Mouse (Mus musculus): ENCODE data around the gene Fth1.

Fth1 gene

DNA sequence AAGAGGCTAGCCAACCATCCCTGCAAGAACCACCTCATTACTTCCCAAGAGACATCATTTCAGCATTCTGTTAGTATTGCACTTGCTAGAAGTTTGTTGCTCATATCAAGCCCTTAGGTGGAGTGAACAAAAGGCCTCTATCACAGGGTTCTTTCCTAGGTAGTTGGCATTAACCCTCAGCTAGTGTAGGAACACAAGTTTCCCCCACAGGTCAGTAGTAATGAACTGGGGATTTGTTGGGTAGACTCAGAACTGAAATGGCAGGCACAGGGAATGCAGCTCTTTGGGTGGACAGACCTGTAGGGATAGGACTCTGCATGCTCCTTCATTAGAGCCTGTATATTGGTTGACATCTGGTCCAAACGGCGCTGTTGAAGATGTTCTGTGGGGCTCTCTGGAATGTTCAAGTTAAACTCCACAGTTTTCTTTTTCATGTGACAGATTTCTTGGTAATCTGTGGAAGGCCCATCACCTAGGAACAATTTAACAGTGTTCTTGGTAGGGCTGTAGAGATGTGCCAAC lies 5.6 kb downstream of the Fth1 start:
- in situ Hi-C loops (cut with MboI; ENCODE audit: low pct_unique_long_range_greater_than_20kb in 1 of 2, low sequenced_read_pairs in 2 of 2, unreplicated experiment in 1 of 2) = no loop called here

DNA sequence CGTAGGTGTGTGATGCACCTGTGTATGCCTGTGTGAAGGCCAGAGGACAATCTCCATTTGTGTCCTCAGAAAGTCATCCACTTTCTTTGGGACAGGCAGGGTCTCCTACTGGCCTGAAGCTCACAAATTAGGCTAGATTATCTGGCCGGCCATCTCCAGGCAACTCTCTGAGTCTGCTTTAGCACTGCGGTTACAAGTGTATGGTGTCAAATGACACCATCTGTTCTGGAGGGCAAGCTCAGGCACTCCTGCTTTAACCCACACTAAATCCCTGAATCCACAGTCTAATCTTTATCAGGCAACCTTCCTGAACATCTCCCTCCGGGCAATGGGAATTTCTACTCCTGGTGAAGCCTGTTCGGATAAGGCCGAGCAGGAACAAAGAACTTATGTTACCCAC lies 6.8 kb downstream of the Fth1 start:
- in situ Hi-C loops (cut with MboI; ENCODE audit: low pct_unique_long_range_greater_than_20kb in 1 of 2, low sequenced_read_pairs in 2 of 2, unreplicated experiment in 1 of 2) = no loop called here

DNA sequence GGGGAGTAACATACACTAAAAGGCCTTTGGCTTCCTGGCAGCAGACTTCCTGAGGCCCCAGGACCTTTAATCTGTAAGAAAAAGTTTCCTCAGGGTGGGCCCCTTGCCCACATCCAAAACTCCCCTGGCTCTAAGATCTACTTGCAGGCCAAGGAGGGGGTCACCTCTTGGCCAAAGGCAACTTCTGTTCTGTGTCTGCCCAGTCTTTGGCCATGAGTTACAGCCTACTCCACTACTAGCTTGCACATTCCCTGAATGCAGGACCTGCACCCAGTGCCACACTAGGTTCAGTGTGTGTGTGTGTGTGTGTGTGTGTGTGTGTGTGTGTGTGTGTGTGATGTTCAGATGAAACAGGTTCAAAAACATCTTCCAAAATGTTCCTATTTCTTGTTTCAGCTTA lies 7.2 kb downstream of the Fth1 start:
- in situ Hi-C loops (cut with MboI; ENCODE audit: low pct_unique_long_range_greater_than_20kb in 1 of 2, low sequenced_read_pairs in 2 of 2, unreplicated experiment in 1 of 2) = no loop called here

DNA sequence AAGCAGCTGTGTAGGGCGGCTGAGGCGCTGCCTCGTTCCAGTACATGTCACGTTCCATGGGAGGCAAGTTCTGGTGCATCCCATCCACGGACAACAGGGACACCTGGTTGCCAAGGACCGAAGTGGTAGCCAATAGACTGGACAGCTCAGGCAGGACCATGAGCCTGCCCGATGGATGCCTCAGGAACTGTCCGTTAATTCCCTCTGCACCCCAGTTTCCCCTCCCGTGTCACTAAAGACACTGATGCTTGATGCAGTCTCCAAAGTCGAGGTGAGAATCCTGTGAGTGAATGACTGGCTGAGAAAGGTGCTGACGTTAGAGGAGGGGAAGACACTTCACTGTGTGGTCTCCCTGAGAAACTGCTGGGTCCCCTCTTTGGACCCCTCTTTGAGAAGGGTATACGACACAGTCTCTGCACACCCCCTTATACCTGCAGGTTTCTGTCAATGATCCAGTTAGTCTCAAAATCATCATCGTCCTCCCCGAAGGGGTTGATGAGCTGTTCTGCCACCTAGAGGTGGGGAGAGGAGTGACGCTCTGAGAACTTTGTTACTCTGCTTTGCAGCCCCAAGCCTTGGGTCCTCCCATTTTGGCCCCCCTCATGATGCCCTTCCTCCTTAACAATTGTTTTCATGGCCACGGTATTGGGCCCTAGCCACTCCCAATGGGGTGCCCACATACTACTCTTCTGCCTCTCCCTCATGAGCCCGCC lies 8.9 kb downstream of the Fth1 start:
- in situ Hi-C loops (cut with MboI; ENCODE audit: low pct_unique_long_range_greater_than_20kb in 1 of 2, low sequenced_read_pairs in 2 of 2, unreplicated experiment in 1 of 2) = no loop called here

DNA sequence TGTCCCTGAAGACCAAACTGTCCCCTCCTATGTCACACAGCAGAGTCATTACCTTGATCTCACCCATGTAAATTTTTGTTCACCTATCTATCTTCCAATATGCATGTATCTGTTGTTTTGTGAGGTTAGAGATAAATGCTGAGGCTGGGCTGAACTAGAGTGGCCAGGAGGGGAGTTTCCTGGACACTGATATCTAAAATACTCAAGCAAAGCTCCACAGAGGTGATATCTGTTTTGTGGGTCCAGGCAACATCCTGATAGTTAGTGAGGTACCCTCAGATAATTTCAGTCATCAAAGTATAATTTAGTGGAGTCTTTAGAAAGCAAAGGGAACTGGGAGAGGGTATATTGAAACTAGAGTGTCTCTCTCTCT lies 9.5 kb downstream of the Fth1 start:
- in situ Hi-C loops (cut with MboI; ENCODE audit: low pct_unique_long_range_greater_than_20kb in 1 of 2, low sequenced_read_pairs in 2 of 2, unreplicated experiment in 1 of 2) = loop anchor here (5.0 kb wide), 2 partner anchors 73 to 78 kb away; no protein-coding TSS in a partner anchor

DNA sequence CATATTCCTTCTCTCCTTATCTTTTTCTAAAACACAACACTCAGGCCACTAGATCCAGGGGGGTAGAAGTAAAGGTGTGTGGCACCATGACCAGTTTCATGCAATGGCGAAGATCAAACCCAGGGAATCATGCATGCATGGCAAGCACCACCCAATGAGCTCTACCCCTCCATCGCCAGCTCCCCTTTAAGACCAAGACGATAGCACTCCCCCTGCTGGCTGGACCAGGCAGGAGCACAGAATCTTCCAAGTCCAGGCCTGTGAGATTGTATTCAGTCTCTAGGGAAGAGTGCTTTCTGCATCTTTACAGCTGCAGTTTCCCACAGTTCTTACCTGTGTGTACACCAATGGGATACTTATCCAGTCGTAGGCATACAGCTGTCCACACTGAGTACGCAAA lies 10.9 kb downstream of the Fth1 start:
- in situ Hi-C loops (cut with MboI; ENCODE audit: low pct_unique_long_range_greater_than_20kb in 1 of 2, low sequenced_read_pairs in 2 of 2, unreplicated experiment in 1 of 2) = loop anchor here (5.0 kb wide), 2 partner anchors 74 to 79 kb away; no protein-coding TSS in a partner anchor

DNA sequence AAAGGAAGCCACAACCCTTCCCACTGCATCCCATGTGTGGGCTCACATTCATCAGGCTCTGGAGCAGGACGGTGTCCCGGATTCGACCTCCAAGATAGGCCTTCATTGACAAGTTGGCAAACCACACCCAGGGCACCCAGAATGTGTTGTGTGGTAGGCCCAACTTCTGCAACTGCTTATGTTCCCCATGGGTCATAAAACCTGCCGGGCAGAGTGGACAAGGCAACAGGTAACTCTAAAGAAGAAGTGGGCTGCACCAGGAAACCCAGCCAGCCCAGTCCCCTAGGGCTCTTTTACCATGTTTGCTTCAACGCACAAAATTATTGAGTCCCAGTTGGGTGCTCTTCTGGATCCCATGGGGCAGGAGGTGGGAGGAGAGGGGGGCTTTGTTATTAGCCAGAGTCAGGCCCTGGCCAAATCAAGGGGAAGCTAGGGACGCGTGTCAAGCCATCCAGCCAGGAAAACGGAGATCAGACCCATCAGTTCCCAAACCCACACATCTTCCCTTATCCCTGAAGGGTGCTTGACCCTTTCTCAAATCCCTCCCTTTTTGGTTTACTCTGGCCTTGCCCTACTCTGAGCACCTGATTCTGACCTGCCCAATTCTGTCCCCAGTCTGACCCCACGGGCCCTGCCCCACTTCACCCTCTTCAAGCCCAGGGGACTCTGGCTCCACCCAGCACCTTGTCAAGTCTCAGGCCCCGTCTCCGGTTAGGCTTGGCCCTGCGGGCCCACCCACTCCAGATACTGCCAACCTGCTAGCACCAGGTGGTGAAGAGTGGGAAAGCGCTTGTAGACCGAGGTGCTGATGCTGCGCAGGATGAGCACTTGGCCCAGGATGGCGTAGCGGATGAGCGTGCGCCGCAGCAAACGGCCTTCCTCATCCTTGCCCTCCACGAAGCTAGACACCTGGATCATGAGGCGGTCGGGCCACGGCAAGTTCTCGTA lies 11.9 kb downstream of the Fth1 start:
- in situ Hi-C loops (cut with MboI; ENCODE audit: low pct_unique_long_range_greater_than_20kb in 1 of 2, low sequenced_read_pairs in 2 of 2, unreplicated experiment in 1 of 2) = loop anchor here (5.0 kb wide), 2 partner anchors 75 to 80 kb away; no protein-coding TSS in a partner anchor

DNA sequence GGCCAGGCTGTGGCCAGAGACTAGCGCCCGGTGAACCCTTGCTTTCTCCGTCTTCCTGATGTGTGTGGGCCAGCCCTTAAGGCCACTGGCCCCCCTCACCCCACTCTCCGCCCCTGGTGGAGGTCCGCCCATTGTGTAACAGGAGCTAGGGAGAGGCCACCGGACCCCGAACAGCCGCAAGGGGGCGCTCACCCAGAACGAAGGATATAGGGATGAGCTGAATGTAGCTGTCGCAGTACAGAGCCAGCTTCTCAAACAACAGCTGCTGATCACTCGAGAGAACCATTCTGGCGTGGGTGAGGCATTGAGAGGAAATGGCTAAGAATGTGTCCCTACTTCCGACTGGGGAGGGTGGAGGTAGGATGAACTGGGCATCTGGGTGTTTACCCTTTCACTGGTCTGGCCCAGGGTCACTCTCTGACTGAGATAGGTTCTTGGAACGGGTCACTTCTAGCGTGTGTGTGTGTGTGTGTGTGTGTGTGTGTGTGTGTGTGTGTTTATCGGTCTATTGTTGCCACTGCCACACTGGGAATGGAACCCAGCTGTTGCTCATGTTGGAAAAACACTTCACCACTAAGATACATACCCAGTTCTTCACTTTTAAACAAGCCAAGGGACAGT lies 12.7 kb downstream of the Fth1 start:
- in situ Hi-C loops (cut with MboI; ENCODE audit: low pct_unique_long_range_greater_than_20kb in 1 of 2, low sequenced_read_pairs in 2 of 2, unreplicated experiment in 1 of 2) = loop anchor here (5.0 kb wide), 2 partner anchors 76 to 81 kb away; no protein-coding TSS in a partner anchor

DNA sequence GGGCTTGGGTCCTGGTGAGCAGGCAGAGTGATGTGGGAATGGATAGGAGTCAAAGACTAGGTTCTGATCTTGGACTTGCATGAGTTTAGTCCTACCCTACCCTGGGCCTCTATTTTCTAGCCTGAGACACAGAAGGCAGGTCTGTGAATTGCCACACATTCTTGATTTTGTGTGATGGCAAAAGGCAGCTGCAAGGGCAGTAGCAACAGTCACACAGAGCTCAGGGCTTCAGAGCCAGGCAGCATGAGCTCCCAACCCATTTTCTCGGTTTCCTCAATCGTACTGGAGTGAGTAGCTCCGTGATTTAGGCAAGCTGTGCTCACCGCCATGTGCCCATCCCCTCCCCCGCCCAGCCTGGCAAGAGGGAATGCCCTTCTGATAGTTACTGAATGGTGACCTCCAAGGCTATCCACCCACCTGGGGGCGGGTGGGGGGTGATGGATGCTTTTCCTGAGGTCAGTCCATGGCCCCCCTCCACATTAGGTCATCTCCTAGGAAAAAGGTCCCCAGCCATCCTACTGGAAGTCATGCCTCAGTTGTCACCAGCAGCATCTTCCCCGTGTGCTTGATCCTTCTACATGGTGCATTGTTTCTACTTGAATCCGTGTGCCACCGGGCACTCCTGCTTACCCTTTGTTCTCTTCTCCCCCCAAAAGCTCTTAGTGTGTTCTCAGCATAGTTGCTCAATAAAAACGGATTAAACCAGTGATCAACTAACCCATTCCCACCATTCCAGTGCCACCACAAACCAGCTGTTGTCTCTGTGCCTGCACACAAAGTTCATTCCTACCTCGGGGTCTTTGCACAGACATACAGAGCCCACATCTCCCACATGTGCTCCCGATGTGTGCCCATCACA lies 17.0 kb downstream of the Fth1 start:
- in situ Hi-C loops (cut with MboI; ENCODE audit: low pct_unique_long_range_greater_than_20kb in 1 of 2, low sequenced_read_pairs in 2 of 2, unreplicated experiment in 1 of 2) = loop anchor here in 1 of 2 experiments (5.0 kb wide), 1 partner anchor 35 kb away; no protein-coding TSS in a partner anchor

DNA sequence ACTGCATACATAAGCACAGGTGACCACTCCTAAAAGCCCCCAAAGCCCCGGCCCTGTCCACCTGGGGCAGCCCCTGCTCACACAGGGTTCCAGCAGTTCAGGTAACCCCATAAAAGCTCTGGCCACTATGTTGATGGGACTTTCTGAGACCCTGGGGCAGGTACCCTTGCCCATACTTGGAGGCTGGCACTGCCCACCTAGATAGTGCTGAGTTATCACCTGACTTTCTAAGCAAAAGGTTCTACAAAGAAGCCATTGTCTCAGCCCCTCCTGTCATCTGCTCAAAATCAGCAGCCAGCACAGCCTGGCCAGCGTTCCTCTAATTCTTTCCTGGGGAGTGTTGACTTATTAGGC lies 17.6 kb downstream of the Fth1 start:
- in situ Hi-C loops (cut with MboI; ENCODE audit: low pct_unique_long_range_greater_than_20kb in 1 of 2, low sequenced_read_pairs in 2 of 2, unreplicated experiment in 1 of 2) = loop anchor here in 1 of 2 experiments (5.0 kb wide), 1 partner anchor 34 kb away; no protein-coding TSS in a partner anchor

DNA sequence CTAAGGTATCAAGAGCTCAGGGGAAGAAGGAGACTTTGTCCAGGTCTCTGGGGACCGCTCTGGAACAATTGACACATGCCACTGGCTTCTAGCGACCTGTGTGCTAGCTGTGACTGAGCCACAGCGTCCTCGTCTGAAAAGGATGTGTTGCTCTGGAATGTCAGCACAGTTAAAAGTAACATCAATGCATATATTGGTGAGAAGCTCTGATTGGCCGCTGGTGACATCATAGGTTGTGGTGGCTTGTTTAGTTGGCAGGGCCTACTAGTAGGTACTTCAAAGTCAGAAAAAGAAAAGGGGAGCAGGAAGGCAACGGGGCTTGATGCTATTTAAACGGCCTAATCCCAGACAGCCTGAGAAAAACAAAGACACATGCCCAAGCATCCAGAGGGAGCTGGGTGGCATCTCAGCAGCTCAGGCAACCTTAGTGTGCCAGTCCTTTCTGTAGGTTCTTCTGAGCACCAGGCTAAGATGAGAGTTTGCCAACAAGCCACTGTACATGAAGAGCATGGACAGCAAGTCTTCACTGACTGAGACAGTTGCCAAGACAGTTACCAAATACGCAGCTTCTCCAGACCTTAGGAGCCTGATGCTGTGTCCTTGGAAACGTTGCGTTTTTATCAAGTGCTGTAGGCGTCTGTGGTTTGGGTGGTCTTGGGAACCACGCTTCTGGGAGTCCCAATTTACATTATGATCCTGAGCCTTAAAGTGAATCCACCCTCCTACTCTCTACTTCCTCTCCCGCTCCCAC lies 18.5 kb downstream of the Fth1 start:
- in situ Hi-C loops (cut with MboI; ENCODE audit: low pct_unique_long_range_greater_than_20kb in 1 of 2, low sequenced_read_pairs in 2 of 2, unreplicated experiment in 1 of 2) = loop anchor here in 1 of 2 experiments (5.0 kb wide), 1 partner anchor 33 kb away; no protein-coding TSS in a partner anchor

DNA sequence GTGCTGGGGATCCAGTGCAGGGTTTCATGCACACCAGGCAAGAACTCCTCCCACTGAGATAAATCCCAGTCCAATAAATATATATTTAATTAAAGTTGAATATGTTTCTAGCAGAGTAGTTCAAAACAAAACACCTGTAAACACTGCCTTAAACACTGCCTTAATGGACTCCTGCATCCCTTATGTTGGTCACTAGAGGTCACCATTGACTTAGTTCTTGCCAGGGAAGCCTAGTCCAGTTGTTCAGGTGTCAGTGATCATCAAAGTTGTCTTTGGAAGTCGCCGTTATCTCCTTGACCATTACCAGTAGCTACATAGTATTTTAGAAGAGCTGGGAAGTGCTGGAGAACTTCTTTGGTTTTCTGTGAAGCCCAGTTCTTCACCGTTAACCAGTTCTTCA lies 19.9 kb downstream of the Fth1 start:
- in situ Hi-C loops (cut with MboI; ENCODE audit: low pct_unique_long_range_greater_than_20kb in 1 of 2, low sequenced_read_pairs in 2 of 2, unreplicated experiment in 1 of 2) = no loop called here

DNA sequence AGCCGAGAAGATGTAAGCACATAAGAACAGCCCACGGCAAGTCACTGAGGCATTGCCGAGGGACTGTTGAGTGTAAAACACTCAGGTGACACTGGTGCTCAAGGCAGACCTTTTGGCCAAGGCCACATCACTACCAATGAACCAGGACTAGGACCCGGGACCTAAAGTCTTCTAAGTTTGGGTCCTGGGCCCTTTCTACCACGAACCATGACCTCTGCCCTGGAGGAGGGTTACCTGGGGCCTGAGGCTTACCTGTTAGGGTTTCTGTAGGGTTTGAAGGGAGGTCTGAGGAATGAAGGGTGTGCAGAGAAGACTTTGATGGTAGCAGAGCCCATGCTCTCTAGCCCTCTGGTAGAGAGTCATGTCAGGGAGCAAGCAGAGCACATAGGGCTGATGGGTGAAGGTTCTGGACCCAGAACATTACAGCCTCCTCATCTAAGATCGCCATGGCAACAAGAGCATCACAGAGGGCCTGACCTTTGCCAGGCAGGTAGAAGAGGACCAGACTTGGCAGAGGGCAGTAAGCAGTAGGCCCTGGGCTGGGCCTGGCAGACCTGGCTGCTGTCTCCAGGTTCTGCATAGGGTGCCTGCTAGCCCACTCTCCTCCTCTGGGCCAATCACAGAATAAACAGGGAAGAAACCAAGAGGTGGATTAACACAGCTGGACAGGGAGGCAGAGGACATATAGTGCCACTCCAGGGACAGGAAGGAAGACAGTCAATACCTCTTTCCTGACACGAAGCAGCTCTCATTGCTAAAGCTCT lies 21.0 kb downstream of the Fth1 start, which contains the start of the genes Best1 and Rab3il1:
TSS of gene Best1 (minus strand) at position 428 of the 764 bp plus-strand sequence.
TSS of gene Rab3il1 (plus strand) at position 464 of the 764 bp plus-strand sequence.
- in situ Hi-C loops (cut with MboI; ENCODE audit: low pct_unique_long_range_greater_than_20kb in 1 of 2, low sequenced_read_pairs in 2 of 2, unreplicated experiment in 1 of 2) = no loop called here

DNA sequence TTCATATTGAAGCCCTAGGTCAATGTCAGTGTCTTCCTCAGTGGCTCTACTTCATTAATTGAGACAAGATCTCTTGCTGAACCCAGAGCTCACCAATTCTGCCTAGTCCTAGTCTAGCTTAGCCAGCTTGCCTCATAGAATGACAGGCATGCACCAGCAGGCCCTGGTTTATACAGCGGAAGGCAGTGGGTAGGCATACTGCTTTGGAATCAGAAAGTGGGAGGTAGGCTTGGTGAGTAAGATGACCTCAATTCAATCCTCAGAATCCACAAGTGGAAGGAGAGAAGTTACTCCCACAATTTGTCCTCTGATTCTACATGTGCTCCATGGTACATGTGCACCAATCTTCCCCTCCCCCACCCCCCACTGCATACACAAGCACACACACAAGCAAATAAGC lies 23.3 kb downstream of the Fth1 start:
- in situ Hi-C loops (cut with MboI; ENCODE audit: low pct_unique_long_range_greater_than_20kb in 1 of 2, low sequenced_read_pairs in 2 of 2, unreplicated experiment in 1 of 2) = no loop called here

DNA sequence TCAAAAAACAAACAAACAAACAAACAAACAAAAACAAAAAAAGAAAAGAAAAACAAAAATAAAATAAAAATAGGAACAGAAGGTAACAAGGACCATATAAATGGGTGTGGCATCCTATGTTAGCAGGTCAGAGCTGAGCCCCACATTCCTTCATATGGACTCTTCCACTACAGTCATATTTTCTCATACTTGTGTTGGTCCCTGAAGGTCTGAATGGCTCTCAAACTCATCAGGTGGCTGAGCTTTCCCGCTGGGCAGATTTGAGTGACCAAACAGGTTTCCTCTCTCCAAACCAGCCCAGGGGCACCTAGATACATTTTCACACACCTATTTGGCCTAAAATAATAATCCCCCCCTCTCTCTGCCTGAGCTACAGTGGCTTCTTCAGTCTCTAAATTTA lies 31.0 kb downstream of the Fth1 start:
- in situ Hi-C loops (cut with MboI; ENCODE audit: low pct_unique_long_range_greater_than_20kb in 1 of 2, low sequenced_read_pairs in 2 of 2, unreplicated experiment in 1 of 2) = no loop called here

DNA sequence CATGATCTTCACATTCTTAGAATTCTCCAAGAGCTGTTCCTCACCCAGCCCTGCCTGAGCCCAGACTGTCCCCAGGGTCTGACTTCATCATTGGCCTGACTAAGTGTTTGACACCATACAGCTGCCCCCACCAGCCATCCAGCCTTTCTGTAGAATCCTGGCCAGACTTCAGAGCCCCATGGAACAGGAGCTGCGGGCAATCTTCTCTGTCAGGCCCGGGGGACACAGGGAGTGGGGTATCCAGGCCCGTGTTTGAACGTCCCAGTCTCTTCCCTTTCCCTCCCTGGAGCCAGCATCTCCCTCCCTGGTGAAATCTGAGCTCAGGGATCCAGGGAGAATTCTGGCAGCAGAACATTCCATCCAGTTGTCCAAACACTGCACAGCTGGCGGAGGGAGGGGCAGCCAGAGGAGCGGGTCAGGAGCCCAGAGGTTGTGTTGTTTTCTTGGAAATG lies 32.5 kb downstream of the Fth1 start:
- in situ Hi-C loops (cut with MboI; ENCODE audit: low pct_unique_long_range_greater_than_20kb in 1 of 2, low sequenced_read_pairs in 2 of 2, unreplicated experiment in 1 of 2) = no loop called here

Measured in mouse embryonic stem cell (cell line).